Mouse (Mus musculus) gastrocnemius, postnatal 25 days (tissue): Measurements from ENCODE around the gene Shank1. TPM values are rescaled to one million over a fixed set of nuclear protein-coding genes. Genes with fewer than 3 reads are reported as not detected.
"Not testable (repeated sequence)": the region's sequence is repeated elsewhere in the genome, so short reads cannot be mapped to it uniquely, and the experiment has no call there.

Source experiments
- DNase-seq: peaks from one replicate; pipeline ENCODE4 v3.0.0; 2022
- long read RNA-seq, 2 experiments: library from polyadenylated mRNA; stranded (forward); transcript quantifications; one replicate each; pipeline ENCODE4 v2.0.0; 2021
- total RNA-seq, 2 experiments: library from RNA; stranded (reverse); gene quantifications; 1 replicate in 1 of 2; 2 replicates in 1 of 2; pipeline ENCODE4 v1.2.3; 2021

Shank1 gene
- under 1 TPM; 0.49 to 0.54 TPM for total RNA-seq
- long read RNA-seq, experiment 1: 0 reads
- long read RNA-seq, experiment 2: 0 reads

DNA sequence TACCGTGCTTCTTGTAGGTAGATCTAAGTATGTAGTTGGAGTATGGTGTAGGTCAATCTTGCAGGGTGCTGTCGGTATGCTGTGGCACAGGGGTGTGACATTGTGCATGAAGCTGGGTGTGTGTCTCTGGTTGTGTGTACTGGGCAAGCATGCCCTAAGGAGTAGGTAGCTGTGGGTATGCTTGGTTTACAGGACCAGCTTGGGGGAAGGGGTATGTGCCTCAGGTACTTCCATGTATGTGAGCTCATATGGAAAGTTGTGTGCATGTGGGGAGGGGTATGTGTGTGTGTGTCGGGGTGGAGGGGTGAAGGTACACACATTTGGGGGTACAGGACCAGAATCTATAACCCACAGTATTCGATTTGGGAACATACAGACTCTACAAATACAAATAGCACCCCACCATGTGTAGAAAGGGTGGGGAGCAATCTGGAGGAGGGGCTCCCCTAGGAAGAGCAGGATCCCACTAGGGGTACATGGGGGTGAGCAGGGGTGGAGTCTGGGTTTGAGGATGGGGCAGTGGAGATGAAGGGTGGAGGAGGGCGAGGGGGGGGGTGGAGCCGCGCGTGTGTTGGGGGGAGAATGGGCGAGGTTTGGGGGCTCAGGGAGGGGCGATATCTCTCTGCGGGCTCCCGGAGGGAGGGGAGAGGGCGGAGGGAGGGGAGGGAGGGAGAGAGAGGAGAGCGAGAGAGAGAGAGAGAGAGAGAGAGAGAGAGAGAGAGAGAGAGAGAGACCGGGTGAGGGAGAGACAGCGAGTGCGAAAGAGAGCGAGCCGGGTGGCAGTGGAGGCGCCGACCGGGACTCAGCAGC, at the start of gene Shank1:
Gene Shank1, plus strand, starts transcription at position 779 of the 810 bp plus-strand sequence.
- no peak for DNase-seq

- DNase-seq: no peak
Observed at GRCm38 (mm10) chr7:44260410-44260809, 49.6 kb upstream of the Shank1 start.

- DNase-seq: no peak
Observed at GRCm38 (mm10) chr7:44261147-44261546, 48.9 kb upstream of the Shank1 start, which contains the start of gene Gm15517. Gene Gm15517, plus strand, starts transcription at chr7:44261447.

DNA sequence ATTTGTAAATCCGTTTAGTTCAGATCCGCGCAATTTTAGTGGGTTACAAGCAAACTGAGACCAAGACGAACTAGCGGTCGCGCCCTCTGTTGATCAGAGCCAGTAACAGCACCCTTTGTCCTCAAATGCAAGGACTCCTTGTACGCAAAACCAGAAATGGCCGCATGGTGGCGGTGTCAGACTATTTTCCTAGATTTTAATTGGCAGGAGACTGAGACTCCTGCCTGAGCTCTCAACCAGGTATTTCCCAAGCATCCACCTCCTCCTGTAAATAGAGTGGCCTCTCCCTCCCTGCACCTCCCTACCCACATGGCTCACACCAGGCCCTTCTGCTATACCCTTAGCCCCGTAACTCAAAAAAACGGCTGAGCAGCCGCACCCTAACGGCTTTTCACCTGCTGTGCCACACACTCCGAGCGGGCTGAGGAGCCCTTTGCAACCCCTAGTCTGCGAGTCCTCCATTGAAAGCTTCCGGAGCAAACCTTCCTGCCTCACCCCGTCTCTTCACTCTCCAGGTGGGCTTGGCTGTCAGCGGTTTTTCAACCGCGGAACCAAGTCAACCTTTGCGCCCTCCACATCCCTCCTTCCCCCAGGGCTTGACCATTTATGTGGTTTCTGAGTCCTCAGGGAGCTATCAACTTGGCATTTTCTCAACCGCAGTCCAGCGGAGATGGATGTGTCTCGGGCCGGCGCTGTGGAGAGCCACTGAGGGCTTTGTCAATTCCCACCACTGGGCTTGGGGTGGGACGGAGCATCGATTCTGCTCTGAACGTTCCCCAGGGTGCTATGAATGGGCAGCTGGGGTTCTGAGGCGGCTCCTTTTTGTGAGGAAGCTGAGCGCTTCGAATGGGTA, 47.0 kb upstream of the Shank1 start:
- peak; percentile 77 for DNase-seq

DNA sequence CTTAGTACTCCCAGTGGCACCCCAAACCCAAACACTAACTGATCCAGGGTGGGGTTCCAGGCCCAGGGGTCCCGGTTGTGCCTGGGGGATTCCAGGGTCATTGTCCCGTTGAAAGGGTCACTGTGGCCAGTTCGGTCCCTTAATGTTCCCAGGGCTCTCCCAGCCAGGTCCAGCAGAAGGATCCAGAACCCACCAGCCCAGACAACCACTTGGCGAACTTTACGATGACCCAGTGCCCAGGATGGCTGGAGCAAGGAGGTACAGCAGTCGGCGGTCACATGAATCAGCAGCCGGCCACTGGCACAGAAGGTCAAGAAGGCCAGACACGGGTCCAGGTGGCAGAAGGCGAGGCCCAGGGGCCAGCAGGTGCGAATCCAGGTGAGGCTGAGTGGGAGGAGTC, 41.9 kb upstream of the Shank1 start:
- DNase-seq: no peak

DNA sequence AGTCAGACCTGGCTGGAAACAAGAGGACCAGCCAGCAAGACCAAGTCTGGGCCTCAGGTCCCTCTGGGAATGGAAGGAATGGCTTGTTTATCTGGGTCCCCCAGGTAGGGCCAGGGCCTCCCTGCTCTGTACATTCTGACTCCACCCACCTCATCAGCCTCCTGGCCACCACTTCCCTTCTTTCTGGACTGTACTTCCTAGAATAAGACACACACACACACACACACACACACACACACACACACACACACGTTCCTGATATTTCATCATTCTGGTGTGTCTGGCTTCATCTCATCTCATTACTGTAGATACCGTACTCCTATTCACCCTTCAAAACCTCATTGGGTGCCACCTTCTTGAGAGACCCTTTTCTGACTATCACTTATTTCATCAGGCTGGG, 40.7 kb upstream of the Shank1 start:
- no peak for DNase-seq

DNA sequence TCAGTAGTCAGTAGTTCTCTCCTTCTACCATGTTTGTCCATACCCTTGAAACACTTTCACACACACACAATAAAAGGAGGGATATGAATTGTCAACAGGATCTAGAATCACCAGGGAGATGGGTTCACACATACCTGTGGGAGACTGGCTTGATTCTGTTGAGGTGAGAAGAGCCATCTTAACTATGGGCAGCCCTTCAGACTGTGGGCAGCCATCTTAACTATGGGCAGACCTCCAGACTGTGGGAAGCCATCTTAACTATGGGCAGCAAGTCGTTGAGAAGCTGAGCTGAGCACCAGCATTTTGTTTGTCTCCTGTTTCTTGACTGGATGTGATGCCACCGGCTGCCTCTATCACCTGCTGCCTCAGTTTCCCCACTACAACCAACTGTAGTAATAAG, 38.7 kb upstream of the Shank1 start:
- DNase-seq: no peak

- DNase-seq: no peak
Observed at GRCm38 (mm10) chr7:44272546-44272945, 37.5 kb upstream of the Shank1 start.

- no peak for DNase-seq
Observed at GRCm38 (mm10) chr7:44273446-44273845, 36.6 kb upstream of the Shank1 start.

DNA sequence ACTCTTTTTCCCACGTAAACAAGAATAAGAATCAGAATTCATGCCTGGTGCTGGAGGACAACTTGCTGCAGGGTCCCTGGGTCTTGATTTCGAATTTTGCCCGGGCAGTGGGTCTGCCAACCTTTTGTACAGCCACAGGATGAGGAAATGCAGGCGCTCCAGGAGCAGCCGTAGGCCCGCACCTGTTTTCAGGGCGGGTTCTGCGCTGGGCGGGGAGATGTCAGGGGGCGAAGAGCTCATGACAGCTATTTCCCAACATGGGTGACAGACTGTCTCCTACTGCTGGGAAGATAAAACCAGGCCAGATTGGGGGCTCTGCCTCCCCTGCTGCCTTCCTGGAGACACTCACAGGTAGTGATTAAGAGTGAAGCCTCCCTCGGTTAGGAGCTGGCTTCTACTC, 36.0 kb upstream of the Shank1 start:
- no peak for DNase-seq

GRCm38 (mm10) chr7:44275546-44275945, 34.5 kb upstream of the Shank1 start:
- DNase-seq: no peak

DNA sequence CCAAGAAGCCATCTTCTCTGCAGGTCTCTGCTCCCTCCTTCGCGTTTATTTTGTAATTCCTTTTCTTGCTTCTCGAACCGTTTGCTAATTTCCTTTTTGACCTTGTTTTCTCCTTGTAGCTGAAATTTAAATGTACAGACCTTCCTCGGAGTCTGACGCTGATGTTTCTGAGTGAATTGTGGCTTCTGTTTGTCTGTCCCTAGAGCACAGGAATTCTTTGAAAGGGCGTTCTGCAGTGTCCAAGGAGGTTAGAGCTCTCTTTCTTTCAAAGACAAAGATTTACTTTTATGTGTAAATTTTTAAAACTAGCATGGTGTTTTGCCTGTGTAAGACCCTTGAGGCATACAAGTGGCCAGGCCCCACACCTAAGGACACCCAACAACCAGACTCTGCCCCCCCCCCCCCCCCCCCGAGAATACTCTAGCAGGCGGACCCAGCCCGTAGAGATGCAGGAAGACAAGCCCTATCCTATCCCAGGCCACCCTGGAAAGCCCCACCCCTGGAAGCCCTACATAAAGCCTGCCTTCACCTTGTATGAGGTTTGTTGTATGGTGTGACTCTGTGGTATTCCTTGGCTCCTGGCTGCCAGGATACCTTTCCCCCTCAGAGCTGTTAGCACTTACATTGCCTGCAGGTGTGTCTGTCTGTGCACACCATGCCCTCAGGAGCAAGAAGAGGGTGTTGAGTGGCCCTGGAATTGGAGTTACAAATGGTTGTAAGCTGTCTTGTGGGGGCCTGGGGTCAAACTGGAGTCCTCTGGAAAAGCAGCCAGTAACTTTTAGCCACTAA, 33.4 kb upstream of the Shank1 start:
- no peak for DNase-seq

DNA sequence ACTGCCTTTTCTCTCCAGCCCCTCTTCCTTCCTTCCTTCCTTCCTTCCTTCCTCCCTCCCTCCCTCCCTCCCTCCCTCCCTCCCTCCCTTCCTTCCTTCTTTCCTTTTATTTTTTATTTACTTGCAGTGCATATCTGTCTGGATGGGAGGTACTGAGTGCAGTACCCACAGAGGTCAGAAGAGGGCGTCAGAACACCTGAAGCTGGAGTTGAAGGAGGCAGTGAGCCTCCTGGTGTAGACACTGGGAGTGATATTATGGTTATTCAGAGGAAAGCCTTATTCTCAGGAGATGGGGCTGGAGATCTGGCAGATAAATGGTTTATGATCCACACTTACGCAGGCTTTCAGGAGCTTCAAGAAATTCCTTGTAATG, 32.8 kb upstream of the Shank1 start:
- no peak for DNase-seq

GRCm38 (mm10) chr7:44280959-44281358, 29.1 kb upstream of the Shank1 start:
- DNase-seq: no peak

DNA sequence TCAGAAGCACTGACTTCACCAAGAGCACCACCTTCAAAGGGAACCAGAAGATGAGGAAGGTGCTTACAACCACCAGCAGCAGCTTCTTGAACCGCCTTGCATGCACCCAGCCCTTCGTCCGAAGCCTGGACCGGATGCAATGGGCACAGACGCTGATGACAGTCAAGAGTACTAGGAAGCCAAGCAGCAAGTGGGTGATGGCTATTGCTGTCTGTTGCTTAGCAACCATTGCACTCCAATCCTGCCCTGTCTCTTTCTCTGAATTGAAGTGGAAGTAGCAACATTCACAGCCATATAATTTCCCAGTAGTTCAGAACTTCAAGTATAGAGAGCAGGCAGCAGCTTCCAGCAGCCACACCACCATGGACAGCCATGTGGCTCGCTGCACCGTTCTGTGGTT, 28.5 kb upstream of the Shank1 start:
- no peak for DNase-seq

DNA sequence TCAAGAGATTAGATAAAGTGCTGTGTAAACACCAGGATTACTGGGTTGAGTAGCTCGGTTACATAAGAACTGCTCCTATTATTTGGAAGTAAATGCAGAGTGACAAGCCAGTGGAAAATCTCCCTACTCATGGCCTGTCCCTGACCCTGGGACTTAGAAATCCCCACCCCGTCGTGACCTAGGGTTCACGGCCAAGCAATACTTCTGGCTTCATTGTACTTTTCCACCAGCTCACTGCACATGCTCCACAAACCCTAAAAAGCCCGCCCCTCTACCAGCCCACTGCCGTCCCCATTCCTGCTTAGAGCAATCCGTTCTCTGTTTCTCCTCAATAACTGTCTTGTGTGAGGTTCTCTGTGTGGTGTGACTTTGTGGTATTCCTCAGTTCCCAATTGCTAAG, 22.3 kb upstream of the Shank1 start:
- no peak for DNase-seq

DNA sequence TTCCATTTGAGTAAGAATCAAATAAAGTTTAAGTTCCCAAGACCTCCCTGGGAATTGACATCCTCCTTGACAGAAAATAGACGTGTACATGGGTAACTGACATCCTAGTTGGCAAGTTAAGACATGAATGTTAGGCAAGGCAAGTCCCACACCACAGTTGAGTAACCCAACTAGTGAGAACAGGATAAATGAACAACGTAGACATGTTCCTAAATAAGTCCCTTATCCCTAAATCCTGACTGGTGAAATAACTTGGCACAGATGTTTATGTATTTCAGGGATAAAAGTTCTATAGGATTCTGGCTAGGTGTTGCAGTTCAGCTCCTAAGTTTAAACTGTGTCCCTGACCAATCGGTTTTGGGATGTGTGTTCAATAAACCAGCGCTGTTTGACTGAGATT, 19.1 kb upstream of the Shank1 start:
- no peak for DNase-seq

GRCm38 (mm10) chr7:44291418-44291817, 18.6 kb upstream of the Shank1 start:
- DNase-seq: no peak

- not testable (repeated sequence) for DNase-seq
Observed at GRCm38 (mm10) chr7:44297501-44297900, 12.6 kb upstream of the Shank1 start.

DNA sequence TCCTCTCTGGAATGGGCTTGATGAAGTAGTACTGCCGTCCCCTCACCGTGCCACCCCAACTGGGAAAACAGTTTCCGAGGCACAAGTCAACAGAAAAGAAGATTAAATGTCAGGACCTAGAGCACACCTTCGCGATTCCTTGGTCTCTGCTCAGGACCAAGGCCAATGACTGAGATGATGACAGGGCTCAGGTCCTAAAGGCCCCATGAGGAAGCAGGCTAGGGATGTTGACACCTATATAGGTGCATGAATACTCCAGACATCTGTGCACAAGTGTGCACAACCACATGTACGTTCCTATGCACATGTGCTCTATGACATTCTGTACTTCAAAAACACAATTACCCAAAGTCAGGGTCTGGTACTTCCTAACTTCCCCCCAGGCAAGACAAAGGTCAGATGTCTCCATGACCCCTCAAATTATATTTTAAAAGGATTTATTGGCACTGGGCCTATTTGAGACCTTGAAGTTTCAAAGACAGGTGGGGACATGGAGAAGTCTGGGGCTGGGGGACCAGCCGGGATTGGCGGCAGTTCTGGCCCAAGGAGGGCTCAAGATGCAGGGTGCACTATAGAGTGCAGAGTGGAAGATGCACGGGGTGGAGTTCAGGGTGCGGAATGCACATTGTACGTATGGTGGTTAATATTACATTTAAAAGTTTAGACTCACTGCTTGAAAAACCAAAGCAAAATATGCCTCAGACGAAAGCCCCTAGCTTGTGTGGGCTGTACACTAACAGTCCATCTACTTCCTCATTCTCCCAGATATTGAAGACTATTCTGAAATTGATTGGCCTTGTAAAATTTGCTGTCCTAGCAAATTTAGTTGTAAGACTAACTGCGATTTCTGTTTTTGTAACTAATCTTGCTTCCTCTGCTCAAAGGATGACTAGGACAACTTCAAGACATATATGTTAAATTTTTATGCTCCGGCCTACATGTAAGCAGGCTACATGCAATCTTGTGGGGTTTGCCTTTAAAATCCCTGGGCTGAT, 6.4 kb upstream of the Shank1 start:
- no peak for DNase-seq

- DNase-seq: no peak
Observed at GRCm38 (mm10) chr7:44304463-44304774, 5.6 kb upstream of the Shank1 start.
